Mouse (Mus musculus): ENCODE measurements at regions not wholly inside any gene's neighbourhood (a gene's known extent, or its start where the extent isn't known, plus 50 kb on each side); places are given as distances from the start of the nearest gene placed in this dataset.

DNA sequence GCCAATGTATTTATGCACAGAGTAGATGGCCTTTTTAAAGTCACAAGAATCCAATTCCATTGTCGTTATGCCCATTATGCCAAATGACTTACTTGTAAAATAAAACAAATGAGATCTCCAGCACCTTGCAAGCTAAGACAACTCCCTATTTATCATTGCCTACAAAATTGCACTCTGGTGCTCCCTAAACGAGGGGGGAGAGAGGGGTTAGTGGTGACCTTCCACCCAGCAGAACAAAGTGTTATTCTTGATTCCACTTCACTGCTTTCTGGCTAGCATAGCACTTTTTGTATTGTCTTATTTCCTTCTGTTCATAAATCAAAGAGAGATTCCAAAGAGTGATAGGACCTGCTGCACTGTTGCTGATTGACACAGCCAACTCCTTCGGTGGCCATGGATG, 300.6 kb downstream of the Hdgfl1 start:
- TF ChIP-seq POLR2A (IDR thresholded peaks at IDR 0.05; ENCODE audit: control insufficient read depth, extremely low read depth, insufficient read depth, low read length, poor library complexity) (no peak), CTCF (IDR thresholded peaks at IDR 0.05; ENCODE audit: borderline replicate concordance, control insufficient read depth, extremely low read depth, insufficient read depth, low read length, poor library complexity) (no peak)
